Mouse (Mus musculus) thymus, postnatal 25 days (tissue): Measurements from ENCODE around the gene H2-M3.
"Not testable (repeated sequence)": the region's sequence is repeated elsewhere in the genome, so short reads cannot be mapped to it uniquely, and the experiment has no call there.

Source experiments
- DNase-seq: peaks from one replicate; pipeline ENCODE4 v3.0.0; 2022

The H2-M3 gene

DNA sequence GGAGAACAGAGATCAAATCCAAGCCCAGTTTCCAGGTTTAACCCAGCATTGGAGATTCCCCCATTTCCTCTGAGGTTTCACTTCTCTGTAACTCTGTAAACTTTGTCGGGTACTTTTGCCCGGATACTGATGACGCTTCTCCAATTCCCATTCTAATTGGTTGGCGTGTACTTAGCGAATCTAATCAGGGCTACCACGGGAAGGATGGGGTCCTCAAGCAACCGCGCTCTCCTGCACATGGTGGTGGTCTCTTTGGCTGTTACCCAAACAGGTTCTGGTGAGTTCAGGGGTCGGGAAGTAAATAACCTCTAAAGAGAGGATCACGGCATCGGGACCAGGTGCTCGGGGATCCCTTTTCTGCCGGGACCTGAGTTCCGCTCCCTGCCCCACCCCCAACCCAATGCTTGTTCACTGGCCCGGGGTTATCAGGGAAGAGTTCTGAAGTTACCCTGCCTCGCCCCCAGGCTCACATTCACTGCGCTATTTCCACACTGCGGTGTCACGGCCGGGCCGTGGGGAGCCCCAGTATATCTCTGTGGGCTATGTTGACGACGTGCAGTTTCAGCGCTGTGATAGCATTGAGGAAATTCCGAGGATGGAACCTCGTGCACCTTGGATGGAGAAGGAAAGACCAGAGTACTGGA lies at the start of gene H2-M3:
Gene H2-M3, plus strand, starts transcription at position 163 of the 644 bp plus-strand sequence.
- peak; percentile 96 for DNase-seq

DNA sequence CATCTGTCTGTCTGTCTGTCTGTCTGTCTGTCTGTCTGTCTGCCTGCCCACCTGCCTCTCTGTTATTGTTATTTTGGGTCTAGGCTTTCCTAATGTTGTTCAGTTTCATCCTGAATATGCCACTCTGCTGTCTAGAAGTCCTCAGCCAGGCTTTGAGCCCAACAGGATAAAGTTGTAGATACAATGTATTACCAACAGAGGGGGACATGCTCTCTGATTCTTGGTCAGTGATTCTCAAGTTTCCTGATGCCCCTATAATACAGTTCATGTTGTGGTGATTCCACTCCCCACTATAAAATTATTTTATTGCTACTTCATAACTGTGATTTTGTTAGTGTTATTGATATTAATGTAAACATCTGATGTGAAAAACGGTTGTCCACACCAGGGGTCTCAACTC lies 48.1 kb upstream of the H2-M3 start:
- DNase-seq: no peak

DNA sequence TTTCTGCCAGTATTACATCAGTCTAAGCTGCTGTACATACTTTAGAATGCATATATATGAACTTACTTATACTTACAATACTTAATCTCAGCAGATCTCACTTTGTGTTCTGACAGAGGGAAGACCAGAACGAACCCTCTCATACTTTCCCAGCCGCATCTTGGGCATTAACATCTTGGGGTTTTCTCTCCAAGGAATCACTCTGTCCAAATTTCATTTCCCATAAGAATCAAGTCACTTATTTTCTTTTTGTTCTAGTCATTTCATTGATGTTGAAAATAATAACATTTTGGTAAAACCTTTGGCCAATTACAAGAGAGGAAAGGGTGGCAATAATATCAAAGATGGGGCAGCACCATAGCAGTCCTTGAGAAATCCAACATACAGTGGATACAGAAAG lies 32.8 kb upstream of the H2-M3 start, which contains the start of gene Olfr97:
Gene Olfr97, minus strand, starts transcription at position 101 of the 400 bp plus-strand sequence.
- DNase-seq: not testable (repeated sequence)

DNA sequence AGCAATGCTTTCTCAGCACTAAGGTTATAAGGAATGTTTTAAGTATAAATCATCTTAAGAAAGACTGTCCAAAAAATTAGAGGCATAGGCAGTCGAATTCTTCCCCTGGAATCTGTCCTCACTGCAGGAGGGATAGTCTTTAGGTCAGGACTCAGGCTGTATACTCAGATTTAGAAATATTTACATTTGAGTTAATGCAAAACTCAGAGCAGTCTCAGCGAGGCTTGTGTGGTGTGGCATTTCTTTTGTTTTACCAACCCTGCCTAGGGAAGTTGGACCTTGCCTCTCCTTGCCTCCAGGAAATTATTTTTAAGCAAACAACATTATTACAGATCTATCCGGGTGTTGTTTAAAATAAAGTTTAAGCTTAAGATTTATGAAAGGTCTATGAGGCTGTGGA lies 27.8 kb upstream of the H2-M3 start:
- no peak for DNase-seq

DNA sequence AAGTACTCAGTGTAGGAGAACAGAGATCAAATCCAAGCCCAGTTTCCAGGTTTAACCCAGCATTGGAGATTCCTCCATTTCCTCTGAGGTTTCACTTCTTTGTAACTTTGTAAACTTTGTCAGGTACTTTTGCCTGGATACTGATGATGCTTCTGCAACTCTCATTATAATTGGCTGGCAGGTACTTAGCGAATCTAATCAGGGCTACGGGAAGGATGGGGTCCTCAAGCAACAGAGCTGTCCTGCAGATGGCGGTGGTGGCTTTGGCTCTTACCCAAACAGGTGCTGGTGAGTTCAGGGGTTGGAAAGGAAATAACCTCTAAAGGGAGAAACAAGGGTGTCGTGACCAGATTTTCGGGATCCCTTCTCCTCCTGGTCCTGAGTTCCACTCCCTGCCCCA lies 23.3 kb upstream of the H2-M3 start:
- peak; percentile 62 for DNase-seq

DNA sequence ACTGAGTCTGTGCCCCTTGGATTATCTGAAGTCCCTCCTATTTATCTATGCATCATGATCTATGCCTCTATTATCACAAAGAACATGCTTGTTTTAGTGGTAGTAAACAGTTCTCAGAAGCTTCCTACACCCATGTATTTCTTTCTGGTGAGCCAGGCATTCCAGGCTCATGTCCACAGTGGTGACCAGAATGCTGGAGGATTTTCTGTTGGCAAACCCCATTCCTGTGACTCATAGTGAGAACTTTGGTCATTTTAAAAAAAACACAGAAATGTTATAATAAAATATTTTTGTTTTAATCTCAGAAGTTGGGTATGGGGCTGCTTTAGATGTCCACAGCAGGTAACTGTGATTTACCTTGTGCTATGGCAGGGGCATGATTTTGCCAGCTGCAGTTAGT lies 20.6 kb upstream of the H2-M3 start:
- DNase-seq: no peak

DNA sequence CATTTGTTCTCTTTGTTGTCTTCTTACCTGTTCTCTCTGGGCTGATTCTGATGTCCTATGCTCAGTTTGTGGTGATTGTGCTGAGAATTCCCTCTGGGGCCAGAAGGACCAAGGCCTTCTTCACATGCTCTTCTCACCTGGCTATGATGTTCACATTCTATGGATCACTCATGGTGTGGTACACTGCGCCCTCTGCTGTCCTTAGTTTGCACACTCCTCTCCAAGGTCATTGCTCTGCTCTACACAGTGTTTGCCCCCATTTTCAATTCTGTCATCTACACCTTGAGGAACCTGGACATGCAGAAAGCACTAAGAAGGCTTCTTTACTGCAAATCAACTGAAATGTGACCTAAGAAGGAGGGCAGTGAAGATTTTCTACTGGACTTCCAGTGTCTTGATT lies 19.5 kb upstream of the H2-M3 start:
- peak; percentile 29 for DNase-seq

DNA sequence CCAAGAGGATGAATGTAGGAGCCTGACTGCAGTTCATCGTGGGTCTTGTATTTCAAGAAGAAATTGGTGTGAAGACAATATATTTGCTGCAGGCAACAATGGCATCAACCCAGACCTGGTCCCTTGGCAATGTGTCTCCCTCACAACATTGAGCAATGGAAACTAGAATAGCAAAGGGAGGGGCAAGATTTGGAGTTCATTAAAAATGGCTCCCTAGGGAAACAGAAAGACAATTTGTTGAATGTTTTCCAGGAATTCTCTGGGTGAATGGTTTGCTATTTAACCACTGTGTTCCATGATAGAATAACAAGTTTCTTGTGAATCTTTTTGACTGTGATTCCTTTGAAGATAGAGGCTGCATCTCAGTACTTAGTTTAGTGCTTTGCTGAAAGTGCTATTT lies 6.4 kb upstream of the H2-M3 start, which contains the start of gene Olfr98:
Gene Olfr98, minus strand, starts transcription at position 124 of the 400 bp plus-strand sequence.
- no peak for DNase-seq

DNA sequence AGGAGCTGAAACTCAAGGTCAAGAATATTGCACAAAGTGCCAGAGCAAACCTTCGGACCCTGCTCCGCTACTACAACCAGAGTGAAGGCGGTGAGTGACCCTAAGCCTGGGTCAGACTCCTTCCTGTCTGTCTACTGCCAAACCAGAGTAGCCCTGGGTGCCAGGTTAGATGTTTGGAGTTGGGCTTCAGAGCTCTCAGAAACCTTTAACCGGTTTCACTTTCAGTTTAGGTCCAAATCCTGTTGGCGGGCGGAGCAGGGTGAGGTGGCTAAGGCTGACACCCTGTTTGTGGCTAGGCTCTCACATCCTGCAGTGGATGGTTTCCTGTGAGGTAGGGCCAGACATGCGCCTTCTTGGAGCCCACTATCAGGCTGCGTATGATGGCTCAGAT lies 677 bp downstream of the H2-M3 start:
- peak; percentile 70 for DNase-seq

DNA sequence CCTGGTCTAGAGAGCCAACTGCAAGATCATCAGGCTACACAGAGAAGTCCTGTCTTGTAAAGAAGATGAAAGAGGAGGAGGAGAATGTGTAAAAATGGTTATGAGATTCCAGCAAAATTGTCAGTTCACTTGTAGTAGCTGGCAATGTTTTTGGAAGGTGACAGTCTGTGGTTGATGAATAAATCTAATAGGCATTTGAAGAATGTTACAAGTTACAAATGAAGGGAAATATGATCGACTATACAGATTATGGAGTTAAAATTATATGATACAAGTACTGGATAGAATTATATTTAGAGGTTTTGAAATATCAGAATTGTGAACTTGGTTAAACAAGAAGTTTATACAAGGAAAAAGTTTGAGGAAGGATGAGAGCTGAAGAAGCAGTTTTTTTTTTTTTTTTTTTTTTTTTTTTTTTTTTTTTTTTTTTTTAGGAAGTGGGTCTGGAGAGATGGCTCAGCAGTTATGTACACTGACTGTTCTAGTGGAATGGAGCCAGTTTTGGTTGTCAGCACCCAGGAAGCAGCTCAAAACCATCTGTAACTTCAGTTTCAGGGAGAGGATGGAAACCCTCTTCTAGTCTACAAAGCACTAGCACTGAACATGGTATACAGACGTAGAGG lies 5.7 kb downstream of the H2-M3 start:
- DNase-seq: no peak

DNA sequence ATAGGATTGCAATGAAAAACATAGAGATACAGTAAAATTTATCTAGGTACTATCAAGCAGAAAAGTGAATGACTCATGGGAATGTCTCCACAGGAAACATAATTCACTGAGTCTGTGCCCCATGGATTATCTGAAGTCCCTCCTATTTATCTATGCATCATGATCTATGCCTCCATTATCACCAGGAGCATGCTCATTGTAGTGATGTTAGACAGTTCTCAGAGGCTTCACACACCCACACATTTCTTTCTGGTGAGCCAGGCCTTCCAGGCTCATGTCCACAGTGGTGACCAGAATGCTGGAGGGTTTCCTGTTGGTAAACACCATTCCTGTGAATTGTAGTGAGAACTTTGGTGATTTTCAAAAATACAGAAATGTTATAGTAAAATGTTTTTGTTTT lies 6.6 kb downstream of the H2-M3 start:
- DNase-seq: no peak

DNA sequence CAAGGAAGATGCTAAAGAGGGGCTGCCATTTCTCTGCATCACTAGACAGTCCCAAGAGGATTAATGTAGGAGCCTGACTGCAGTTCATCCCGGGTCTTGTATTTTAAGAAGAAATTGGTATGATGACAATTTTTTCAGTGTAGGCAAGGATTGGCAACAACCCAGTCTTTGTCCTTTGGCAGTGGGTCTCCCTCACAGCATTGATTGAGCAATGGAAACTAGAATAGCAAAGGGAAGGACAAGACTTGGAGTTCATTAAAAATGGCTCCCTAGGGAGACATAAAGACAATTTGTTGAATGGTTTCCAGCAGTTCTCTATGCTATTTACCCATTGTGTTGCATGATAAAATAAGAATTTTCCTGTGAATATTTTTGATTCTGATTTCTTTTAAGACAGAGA lies 10.3 kb downstream of the H2-M3 start:
- DNase-seq: no peak

DNA sequence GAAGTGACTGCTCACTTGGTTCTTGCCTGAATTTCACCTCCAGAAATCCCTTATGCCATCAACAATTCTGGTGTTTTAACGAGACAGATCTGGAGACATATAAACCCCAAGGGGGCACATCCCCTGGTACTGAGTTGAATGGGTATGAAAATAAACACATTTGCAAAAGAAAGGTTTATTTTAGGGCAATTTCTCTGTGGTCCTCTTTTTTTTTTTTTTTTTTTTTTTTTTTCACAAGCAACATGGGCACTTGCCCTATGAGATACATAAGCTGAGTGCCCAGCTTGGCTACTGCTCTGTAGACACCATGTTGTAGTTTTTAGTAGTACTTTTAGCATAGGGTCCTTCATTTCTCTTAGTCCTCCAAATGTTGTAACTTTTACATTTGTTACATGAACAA lies 13.3 kb downstream of the H2-M3 start, which contains the start of gene Olfr99:
Gene Olfr99, minus strand, starts transcription at position 101 of the 400 bp plus-strand sequence.
- no peak for DNase-seq

DNA sequence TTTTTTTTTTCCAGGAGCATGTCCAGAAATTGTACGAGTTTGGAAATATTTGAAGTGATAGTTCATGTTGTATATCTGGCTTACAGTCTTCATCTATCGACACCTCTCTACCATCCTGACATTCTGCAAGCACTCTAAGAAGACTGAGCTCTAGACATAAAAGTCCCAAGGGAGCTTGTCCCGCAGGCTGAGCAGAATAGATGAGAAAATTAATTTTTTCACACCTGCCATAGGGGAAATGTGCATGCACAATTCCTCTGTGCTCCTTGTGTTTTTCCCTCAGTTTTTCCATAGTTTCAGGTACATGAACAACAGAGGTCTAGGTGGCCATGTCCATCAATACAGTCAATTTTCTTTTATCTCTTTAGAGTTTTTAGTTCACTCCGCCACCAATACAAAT lies 34.2 kb downstream of the H2-M3 start, which contains the start of gene Olfr101:
Gene Olfr101, minus strand, starts transcription at position 101 of the 400 bp plus-strand sequence.
- DNase-seq: no peak

DNA sequence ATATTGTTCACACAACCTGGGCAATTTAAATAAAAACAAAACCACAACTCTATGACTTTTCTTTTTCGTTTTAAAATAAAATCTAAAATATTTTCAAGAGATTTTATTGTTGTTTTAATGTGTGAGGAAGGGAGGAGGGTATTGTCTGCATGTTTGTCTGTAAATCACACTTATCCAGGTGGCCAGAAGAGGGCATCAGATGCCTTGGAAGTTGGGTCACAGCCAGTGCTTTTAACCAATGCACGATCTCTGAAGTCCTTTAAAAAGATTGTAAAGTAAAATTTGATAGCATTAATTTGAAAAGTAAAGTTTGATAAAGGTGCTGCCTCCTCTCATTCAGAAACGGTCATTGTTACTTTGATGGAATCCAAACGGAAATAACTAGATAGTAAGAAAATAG lies 38.5 kb downstream of the H2-M3 start:
- DNase-seq: no peak

DNA sequence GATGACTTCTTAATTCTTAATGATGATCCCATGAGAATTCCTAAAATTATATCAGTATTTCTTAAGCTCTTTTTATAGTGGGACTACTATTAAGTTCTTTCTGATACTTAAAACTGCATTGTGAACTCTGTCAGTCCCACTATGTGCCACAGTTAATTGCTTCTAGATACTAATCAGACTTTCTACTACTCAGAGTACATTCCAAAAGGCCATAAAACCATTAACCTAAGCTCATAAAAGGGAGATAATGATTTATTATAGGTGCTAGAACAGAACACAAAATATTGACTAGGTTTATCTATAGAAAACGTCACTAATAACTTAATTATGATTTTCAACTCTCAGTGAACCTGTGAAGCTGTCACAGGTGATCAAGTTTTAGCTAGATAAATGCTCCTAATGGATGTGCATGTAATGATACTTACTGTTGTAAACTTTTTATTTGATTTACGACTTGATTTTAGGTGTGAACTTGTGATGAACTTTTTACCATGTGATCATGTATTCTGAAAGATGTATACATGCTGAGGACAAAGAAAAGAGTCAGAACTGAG lies 40.2 kb downstream of the H2-M3 start:
- DNase-seq: no peak

DNA sequence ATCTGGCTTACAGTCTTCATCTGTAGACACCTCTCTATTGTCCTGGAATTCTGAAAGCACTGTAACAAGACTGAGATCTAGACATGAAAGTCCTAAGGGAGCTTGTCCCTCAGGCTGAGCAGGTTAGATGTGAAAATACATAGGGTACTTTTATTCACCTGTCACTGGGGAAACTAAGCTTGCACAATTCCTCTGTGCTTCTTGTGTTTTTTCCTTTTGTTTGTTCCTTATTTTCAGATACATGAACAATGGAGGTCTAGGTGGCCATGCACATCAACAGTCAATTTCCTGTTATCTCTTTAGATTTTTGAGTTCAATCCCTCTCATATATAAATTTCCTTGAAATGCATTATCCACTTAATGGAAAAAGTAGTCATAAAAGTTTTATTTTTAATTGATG lies 46.9 kb downstream of the H2-M3 start, which contains the start of gene Olfr102:
Gene Olfr102, minus strand, starts transcription at position 101 of the 400 bp plus-strand sequence.
- no peak for DNase-seq
